Mouse (Mus musculus) midbrain, embryonic 11.5 days (tissue): ENCODE data around the gene Plod1. TPM values are rescaled to one million over a fixed set of nuclear protein-coding genes. Genes with fewer than 3 reads are reported as not detected.

Experiments
- ATAC-seq: fragments of 200-750 bp; cut with Nextera tagmentation; 2 replicates; pipeline ENCODE4 v1.8.0; 2017; ENCODE audit warnings: moderate TSS enrichment, moderate library complexity; ENCODE audit not compliant: low FRiP score
- DNase-seq: peaks from one replicate; pipeline ENCODE4 v3.0.0; 2015; ENCODE audit warnings: low spot score; ENCODE audit errors: missing footprints
- H3K27ac ChIP-seq: fragments of 300-500 bp; sonication (generic); 2 replicates; pipeline ENCODE4 v1.5.1; 2014; ENCODE audit warnings: low read depth, low read length
- H3K27me3 ChIP-seq: fragments of 300-500 bp; sonication (generic); 2 replicates; pipeline ENCODE4 v1.6.1; 2014; ENCODE audit warnings: mild to moderate bottlenecking, low read length, moderate library complexity, mixed read lengths; ENCODE audit not compliant: control insufficient read depth, insufficient read depth
- H3K36me3 ChIP-seq: fragments of 300-500 bp; sonication (generic); 2 replicates; pipeline ENCODE4 v1.6.1; 2014; ENCODE audit warnings: mild to moderate bottlenecking, low read length, moderate library complexity, mixed read lengths; ENCODE audit not compliant: control insufficient read depth, insufficient read depth
- H3K4me1 ChIP-seq: fragments of 300-500 bp; sonication (generic); 2 replicates; pipeline ENCODE4 v1.6.1; 2014; ENCODE audit warnings: low read length; ENCODE audit not compliant: control insufficient read depth, insufficient read depth
- H3K4me2 ChIP-seq: fragments of 300-500 bp; sonication (generic); 2 replicates; pipeline ENCODE4 v1.6.1; 2014; ENCODE audit warnings: mild to moderate bottlenecking, moderate library complexity
- H3K4me3 ChIP-seq: fragments of 300-500 bp; sonication (generic); 2 replicates; pipeline ENCODE4 v1.5.1; 2014; ENCODE audit warnings: low read depth, low read length
- H3K9ac ChIP-seq: fragments of 300-500 bp; sonication (generic); 2 replicates; pipeline ENCODE4 v1.6.1; 2014; ENCODE audit warnings: low read length
- H3K9me3 ChIP-seq: fragments of 300-500 bp; sonication (generic); 2 replicates; pipeline ENCODE4 v1.6.1; 2016; ENCODE audit warnings: low read length; ENCODE audit not compliant: control insufficient read depth
- WGBS: fragments of 180-500 bp; shearing (Covaris S2); extraction: QIAGEN DNeasy Blood & Tissue Kit; methylation state at CpG from one replicate; pipeline ENCODE4 v1.1.7; 2014; 5-methylcytosine and 5-hydroxymethylcytosine counted together
- polyA plus RNA-seq: library from polyadenylated mRNA; unstranded; fragments of >200 nt; fragmentation: Nextera tagmentation; extraction: Ambion mirVana; gene quantifications from 2 replicates; pipeline ENCODE4 v1.2.1, GENCODE M21; 2014

Gene Plod1
- polyA plus RNA-seq, 1 experiment from 2014 or later, result 24.2 TPM

DNA sequence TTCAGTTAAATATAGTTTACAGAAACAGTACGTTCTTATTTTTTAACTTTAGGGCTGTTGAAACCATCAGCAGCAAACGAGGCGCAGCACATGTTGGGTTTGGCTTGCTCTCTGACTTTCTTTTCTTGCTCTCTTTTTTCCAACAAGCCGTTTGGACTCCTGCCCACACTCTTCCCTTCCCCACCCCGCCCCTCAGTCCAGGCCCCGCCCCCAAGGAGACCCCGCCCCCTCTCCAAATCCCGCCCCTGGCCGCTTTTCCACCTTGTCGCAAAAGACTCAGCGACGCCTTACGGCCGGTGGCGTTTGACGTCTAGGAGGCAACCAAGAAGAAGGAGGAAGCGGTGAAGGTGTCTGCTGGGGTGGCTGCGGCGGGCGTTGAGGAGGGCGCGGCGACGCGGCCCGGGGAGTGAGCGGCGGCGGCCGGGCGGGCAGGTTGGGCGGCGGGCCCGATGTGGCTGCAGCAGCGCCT lies 4.0 kb upstream of the Plod1 start, which contains the start of gene 2510039O18Rik:
2510039O18Rik (plus strand) TSS at position 320 of the 469 bp plus-strand sequence.
- peak within 1 kb of the TSS; percentile 84 for H3K9ac ChIP-seq
- H3K36me3 ChIP-seq, result peaks cover 12% of the 10 kb centered on the region; the same call in 1 of the 2 replicates
- peak within 1 kb of the TSS; percentile 100 for H3K4me2 ChIP-seq
- H3K27ac ChIP-seq, result peak within 1 kb of the TSS; percentile 26; the same call in 1 of the 2 replicates
- WGBS, result 5% methylated on average over 31 of the region's 35 CpGs
- no peaks in the 10 kb centered on the region for H3K9me3 ChIP-seq
- peak; percentile 96 for DNase-seq
- no peaks in the 10 kb centered on the region; the same call in 1 of the 2 replicates for H3K27me3 ChIP-seq
- peak within 1 kb of the TSS; percentile 97 for H3K4me3 ChIP-seq
- H3K4me1 ChIP-seq, result peaks cover 14% of the 10 kb centered on the region
- ATAC-seq, result peak; percentile 65

GRCm38 (mm10) chr4:147940111-147940510 lies 3.5 kb upstream of the Plod1 start:
- no peak overlapping the region for H3K9ac ChIP-seq
- no peaks in the 10 kb centered on the region; the same call in 1 of the 2 replicates for H3K27me3 ChIP-seq
- WGBS, result 63% methylated on average over 9 of the region's 9 CpGs
- H3K4me3 ChIP-seq, result no peak overlapping the region
- H3K4me1 ChIP-seq, result peaks cover 14% of the 10 kb centered on the region
- no peak for DNase-seq
- H3K4me2 ChIP-seq, result no peak overlapping the region
- no peaks in the 10 kb centered on the region for H3K9me3 ChIP-seq
- peak; percentile 23; the same call in 1 of the 2 replicates for ATAC-seq
- H3K36me3 ChIP-seq, result peaks cover 7% of the 10 kb centered on the region; the same call in 1 of the 2 replicates
- peak overlapping the region; percentile 26; the same call in 1 of the 2 replicates for H3K27ac ChIP-seq

- WGBS, result 76% methylated on average over 14 of the region's 14 CpGs
- H3K4me1 ChIP-seq, result peaks cover 14% of the 10 kb centered on the region
- H3K4me3 ChIP-seq, result no peak overlapping the region
- DNase-seq (no peak), ATAC-seq (no peak)
- H3K4me2 ChIP-seq, result no peak overlapping the region
- H3K27ac ChIP-seq, result no peak overlapping the region
- no peaks in the 10 kb centered on the region for H3K9me3 ChIP-seq
- H3K27me3 ChIP-seq, result no peaks in the 10 kb centered on the region; the same call in 1 of the 2 replicates
- no peaks in the 10 kb centered on the region for H3K36me3 ChIP-seq
- H3K9ac ChIP-seq, result no peak overlapping the region
These were observed 1.9 kb upstream of the Plod1 start for GRCm38 (mm10) chr4:147938148-147939096.

- no peak for DNase-seq
- 47% methylated on average over 5 of the region's 5 CpGs for WGBS
- ATAC-seq, result no peak
- Histone ChIP-seq H3K27ac (no peak overlapping the region), H3K27me3 (no peaks in the 10 kb centered on the region; the same call in 1 of the 2 replicates), H3K4me2 (no peak overlapping the region), H3K36me3 (no peaks in the 10 kb centered on the region), H3K4me3 (no peak overlapping the region), H3K9me3 (no peaks in the 10 kb centered on the region), H3K4me1 (peaks cover 11% of the 10 kb centered on the region), H3K9ac (no peak overlapping the region)
These were observed 919 bp upstream of the Plod1 start for GRCm38 (mm10) chr4:147937486-147937885.

DNA sequence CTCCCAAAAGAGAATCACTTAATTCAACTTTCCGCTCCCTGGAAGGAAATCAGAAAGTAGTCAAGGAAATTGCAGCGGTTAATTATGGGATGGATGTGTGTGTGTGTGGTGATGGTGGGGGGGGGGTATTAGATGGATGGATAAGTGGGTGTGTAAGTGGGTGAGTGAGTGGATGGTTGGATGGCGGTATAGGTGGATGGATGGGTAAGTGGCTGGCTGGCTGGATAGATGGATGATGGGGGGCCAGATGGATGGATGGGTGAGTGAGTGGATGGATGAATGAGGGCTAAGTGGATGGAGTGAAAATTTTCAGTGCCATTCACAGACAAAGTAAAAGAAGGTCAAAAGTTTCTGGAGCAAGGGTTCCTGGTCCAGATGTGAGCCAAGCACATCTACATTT lies 454 bp upstream of the Plod1 start:
- peaks cover 8% of the 10 kb centered on the region for H3K4me1 ChIP-seq

DNA sequence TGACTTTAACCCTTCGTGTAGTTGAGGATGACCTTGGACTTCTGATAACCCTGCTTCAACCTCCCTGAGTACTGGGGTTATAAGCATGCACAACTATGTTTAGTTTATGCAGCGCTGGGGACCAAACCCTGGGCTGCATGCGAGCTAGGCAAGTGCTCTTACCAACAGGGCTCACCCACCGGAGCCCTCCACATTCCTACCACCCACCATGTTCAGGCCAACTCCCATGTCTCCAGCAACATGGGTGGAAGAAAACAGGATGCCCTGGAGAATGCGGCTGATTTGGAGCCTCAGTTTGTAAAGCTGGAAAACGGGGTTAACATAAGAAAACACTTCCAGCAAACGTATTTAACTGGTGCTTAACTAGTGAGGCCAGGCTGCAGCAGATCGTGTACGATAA lies 663 bp downstream of the Plod1 start:
- Histone ChIP-seq H3K4me2 (peak overlapping the region; percentile 92), H3K9me3 (no peaks in the 10 kb centered on the region), H3K4me1 (no peaks in the 10 kb centered on the region), H3K36me3 (no peaks in the 10 kb centered on the region), H3K9ac (peak overlapping the region; percentile 82; the same call in 1 of the 2 replicates), H3K4me3 (peak overlapping the region; percentile 54), H3K27me3 (no peaks in the 10 kb centered on the region; the same call in 1 of the 2 replicates), H3K27ac (no peak overlapping the region)
- DNase-seq (no peak), ATAC-seq (no peak)
- 19% methylated on average over 9 of the region's 9 CpGs for WGBS

More for the DNA sequence above, 454 bp upstream of the Plod1 start:
- H3K27me3 ChIP-seq, result no peaks in the 10 kb centered on the region; the same call in 1 of the 2 replicates
- H3K4me3 ChIP-seq, result peak overlapping the region; percentile 54
- no peak overlapping the region for H3K27ac ChIP-seq
- H3K9ac ChIP-seq, result peak overlapping the region; percentile 82
- H3K36me3 ChIP-seq, result no peaks in the 10 kb centered on the region
- no peak for DNase-seq
- H3K4me2 ChIP-seq, result peak overlapping the region; percentile 92
- H3K9me3 ChIP-seq, result no peaks in the 10 kb centered on the region
- 47% methylated on average over 3 of the region's 3 CpGs for WGBS
- ATAC-seq, result no peak

DNA sequence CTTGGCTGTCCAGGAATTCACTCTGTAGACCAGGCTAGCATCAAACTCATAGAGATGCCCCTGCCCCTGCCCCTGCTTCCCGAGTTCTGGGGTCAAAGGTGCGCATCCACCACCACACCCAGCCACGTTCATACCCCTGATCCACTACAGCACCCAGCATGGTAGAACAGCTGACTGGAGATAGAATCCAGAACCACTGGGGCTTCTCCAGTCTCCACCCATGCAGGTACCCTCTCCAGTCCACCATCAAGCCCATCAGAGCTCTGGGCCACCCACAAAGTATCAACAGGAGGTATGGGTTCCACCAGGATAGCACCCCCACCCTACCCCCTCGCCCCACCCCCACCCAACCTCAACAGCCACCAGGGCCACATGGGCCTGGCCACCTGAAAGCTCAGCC lies 2.0 kb downstream of the Plod1 start:
- Histone ChIP-seq H3K9ac (no peak overlapping the region), H3K36me3 (no peaks in the 10 kb centered on the region), H3K4me2 (no peak overlapping the region), H3K9me3 (no peaks in the 10 kb centered on the region), H3K27ac (no peak overlapping the region), H3K4me1 (no peaks in the 10 kb centered on the region), H3K27me3 (no peaks in the 10 kb centered on the region; the same call in 1 of the 2 replicates), H3K4me3 (no peak overlapping the region)
- WGBS, result 91% methylated on average over 4 of the region's 4 CpGs
- ATAC-seq (no peak), DNase-seq (no peak)

GRCm38 (mm10) chr4:147934134-147934533 lies 2.4 kb downstream of the Plod1 start:
- DNase-seq (no peak), ATAC-seq (no peak)
- no peaks in the 10 kb centered on the region; the same call in 1 of the 2 replicates for H3K27me3 ChIP-seq
- no peaks in the 10 kb centered on the region for H3K4me1 ChIP-seq
- H3K4me3 ChIP-seq, result no peak overlapping the region
- H3K4me2 ChIP-seq, result no peak overlapping the region
- 66% methylated on average over 3 of the region's 3 CpGs for WGBS
- no peak overlapping the region for H3K27ac ChIP-seq
- H3K36me3 ChIP-seq, result no peaks in the 10 kb centered on the region
- H3K9ac ChIP-seq, result no peak overlapping the region
- no peaks in the 10 kb centered on the region for H3K9me3 ChIP-seq

GRCm38 (mm10) chr4:147930946-147931345 lies 5.6 kb downstream of the Plod1 start:
- Histone ChIP-seq H3K4me1 (no peaks in the 10 kb centered on the region), H3K9ac (no peak overlapping the region), H3K9me3 (no peaks in the 10 kb centered on the region), H3K36me3 (no peaks in the 10 kb centered on the region), H3K4me2 (no peak overlapping the region), H3K27ac (no peak overlapping the region), H3K27me3 (no peaks in the 10 kb centered on the region), H3K4me3 (no peak overlapping the region)
- DNase-seq (no peak), ATAC-seq (no peak)
- 94% methylated on average over 14 of the region's 14 CpGs for WGBS
